Mouse (Mus musculus): ENCODE data around the gene Eif2b3. TPM values are rescaled to one million over a fixed set of nuclear protein-coding genes. Genes with fewer than 3 reads are reported as not detected.

Eif2b3 gene
- polyA plus RNA-seq, 1 experiment from 2014 or later = 44.1 TPM

- no peak overlapping the region for H3K27ac ChIP-seq (replicated peaks)
- H3K4me3 ChIP-seq = no peak overlapping the region
- H3K9me3 ChIP-seq = no peaks in the 10 kb centered on the region
- H3K36me3 ChIP-seq = peaks cover 22% of the 10 kb centered on the region
- H3K27me3 ChIP-seq = peaks cover 89% of the 10 kb centered on the region
- H3K4me2 ChIP-seq (replicated peaks) = no peak overlapping the region
- H3K9ac ChIP-seq (replicated peaks) = no peak overlapping the region
- 10% methylated on average over 4 of the region's 4 CpGs for WGBS
- ATAC-seq (ENCODE audit: low FRiP score, low read depth) = peak; percentile 82
- peaks cover 7% of the 10 kb centered on the region for H3K4me1 ChIP-seq
These were observed 43.6 kb downstream of the Eif2b3 start for GRCm38 (mm10) chr4:117062700-117063390.

- no peak overlapping the region for H3K4me3 ChIP-seq
- ATAC-seq (ENCODE audit: low FRiP score, low read depth) = no peak
- H3K36me3 ChIP-seq = peaks cover 67% of the 10 kb centered on the region
- H3K9ac ChIP-seq (replicated peaks) = no peak overlapping the region
- H3K27ac ChIP-seq (replicated peaks) = no peak overlapping the region
- WGBS = 96% methylated on average over 7 of the region's 7 CpGs
- no peak overlapping the region for H3K4me2 ChIP-seq (replicated peaks)
- H3K9me3 ChIP-seq = no peaks in the 10 kb centered on the region
- H3K27me3 ChIP-seq = peaks cover 71% of the 10 kb centered on the region
- no peaks in the 10 kb centered on the region for H3K4me1 ChIP-seq
These were observed 48.8 kb downstream of the Eif2b3 start for GRCm38 (mm10) chr4:117068035-117068434.

GRCm38 (mm10) chr4:117069647-117070046 is 50.4 kb downstream of the Eif2b3 start:
- H3K27ac ChIP-seq (replicated peaks) = no peak overlapping the region
- H3K4me2 ChIP-seq (replicated peaks) = no peak overlapping the region
- no peak for ATAC-seq (ENCODE audit: low FRiP score, low read depth)
- no peak overlapping the region for H3K4me3 ChIP-seq
- no peaks in the 10 kb centered on the region for H3K9me3 ChIP-seq
- WGBS = 95% methylated on average over 1 of the region's 1 CpGs
- no peak overlapping the region for H3K9ac ChIP-seq (replicated peaks)
- H3K36me3 ChIP-seq = peaks cover 77% of the 10 kb centered on the region
- peaks cover 60% of the 10 kb centered on the region for H3K27me3 ChIP-seq
- no peaks in the 10 kb centered on the region for H3K4me1 ChIP-seq

GRCm38 (mm10) chr4:117070624-117071023 is 51.4 kb downstream of the Eif2b3 start:
- 91% methylated on average over 4 of the region's 4 CpGs for WGBS
- peaks cover 52% of the 10 kb centered on the region for H3K27me3 ChIP-seq

GRCm38 (mm10) chr4:117071183-117071582 is 52.0 kb downstream of the Eif2b3 start:
- Histone ChIP-seq H3K36me3 (peaks cover 74% of the 10 kb centered on the region), H3K27ac (replicated peaks) (no peak overlapping the region)

More at GRCm38 (mm10) chr4:117070624-117071023, 51.4 kb downstream of the Eif2b3 start:
- ATAC-seq (ENCODE audit: low FRiP score, low read depth) = no peak
- H3K4me3 ChIP-seq = no peak overlapping the region
- no peaks in the 10 kb centered on the region for H3K9me3 ChIP-seq
- H3K36me3 ChIP-seq = peaks cover 75% of the 10 kb centered on the region
- H3K9ac ChIP-seq (replicated peaks) = no peak overlapping the region
- H3K27ac ChIP-seq (replicated peaks) = no peak overlapping the region
- no peak overlapping the region for H3K4me2 ChIP-seq (replicated peaks)
- H3K4me1 ChIP-seq = no peaks in the 10 kb centered on the region

GRCm38 (mm10) chr4:117087948-117088640 is 68.9 kb downstream of the Eif2b3 start:
- no peak for ATAC-seq (ENCODE audit: low FRiP score, low read depth)
- H3K4me1 ChIP-seq = no peaks in the 10 kb centered on the region
- no peaks in the 10 kb centered on the region for H3K9me3 ChIP-seq
- 80% methylated on average over 7 of the region's 7 CpGs for WGBS
- peaks cover 12% of the 10 kb centered on the region; the same call in 1 of the 2 replicates for H3K36me3 ChIP-seq
- no peak overlapping the region for H3K4me2 ChIP-seq (replicated peaks)
- H3K27me3 ChIP-seq = peaks cover 4% of the 10 kb centered on the region
- H3K27ac ChIP-seq (replicated peaks) = no peak overlapping the region
- no peak overlapping the region for H3K9ac ChIP-seq (replicated peaks)
- H3K4me3 ChIP-seq = no peak overlapping the region

More at GRCm38 (mm10) chr4:117071183-117071582, 52.0 kb downstream of the Eif2b3 start:
- Histone ChIP-seq H3K9ac (replicated peaks) (no peak overlapping the region), H3K4me1 (no peaks in the 10 kb centered on the region), H3K27me3 (peaks cover 46% of the 10 kb centered on the region), H3K4me3 (no peak overlapping the region), H3K4me2 (replicated peaks) (no peak overlapping the region), H3K9me3 (no peaks in the 10 kb centered on the region)
- 94% methylated on average over 5 of the region's 5 CpGs for WGBS
- ATAC-seq (ENCODE audit: low FRiP score, low read depth) = no peak

- no peak for ATAC-seq (ENCODE audit: low FRiP score, low read depth)
- WGBS = 86% methylated on average over 7 of the region's 7 CpGs
- H3K9ac ChIP-seq (replicated peaks) = no peak overlapping the region
These were observed 71.4 kb downstream of the Eif2b3 start for GRCm38 (mm10) chr4:117090586-117090985.

GRCm38 (mm10) chr4:117094626-117095361 is 75.6 kb downstream of the Eif2b3 start:
- no peak overlapping the region for H3K4me2 ChIP-seq (replicated peaks)
- no peaks in the 10 kb centered on the region for H3K36me3 ChIP-seq
- H3K4me3 ChIP-seq = no peak overlapping the region
- 74% methylated on average over 3 of the region's 3 CpGs for WGBS
- H3K27ac ChIP-seq (replicated peaks) = no peak overlapping the region
- ATAC-seq (ENCODE audit: low FRiP score, low read depth) = no peak
- H3K4me1 ChIP-seq = peaks cover 34% of the 10 kb centered on the region
- H3K9me3 ChIP-seq = no peaks in the 10 kb centered on the region
- peaks cover 56% of the 10 kb centered on the region for H3K27me3 ChIP-seq
- H3K9ac ChIP-seq (replicated peaks) = no peak overlapping the region

More at GRCm38 (mm10) chr4:117090586-117090985, 71.4 kb downstream of the Eif2b3 start:
- Histone ChIP-seq H3K27me3 (peaks cover 21% of the 10 kb centered on the region), H3K27ac (replicated peaks) (no peak overlapping the region), H3K4me1 (peaks cover 4% of the 10 kb centered on the region; the same call in 1 of the 2 replicates), H3K9me3 (no peaks in the 10 kb centered on the region), H3K36me3 (peaks cover 7% of the 10 kb centered on the region; the same call in 1 of the 2 replicates), H3K4me3 (no peak overlapping the region), H3K4me2 (replicated peaks) (no peak overlapping the region)

GRCm38 (mm10) chr4:117095551-117096452 is 76.6 kb downstream of the Eif2b3 start, which contains the start of gene Ptch2:
Gene Ptch2 (plus strand): TSS chr4:117096075.
- Histone ChIP-seq H3K36me3 (no peaks in the 10 kb centered on the region), H3K4me3 (peak within 1 kb of the TSS; percentile 57), H3K4me1 (peaks cover 34% of the 10 kb centered on the region), H3K9ac (replicated peaks) (peak within 1 kb of the TSS; percentile 65), H3K4me2 (replicated peaks) (peak within 1 kb of the TSS; percentile 91), H3K27ac (replicated peaks) (peak within 1 kb of the TSS; percentile 72), H3K27me3 (peaks cover 66% of the 10 kb centered on the region), H3K9me3 (no peaks in the 10 kb centered on the region)
- peak; percentile 81 for ATAC-seq (ENCODE audit: low FRiP score, low read depth)
- under 1% methylated on average over 50 of the region's 50 CpGs for WGBS

GRCm38 (mm10) chr4:117096666-117097065 is 77.5 kb downstream of the Eif2b3 start:
- Histone ChIP-seq H3K4me3 (peak overlapping the region; percentile 57), H3K9ac (replicated peaks) (peak overlapping the region; percentile 65), H3K9me3 (no peaks in the 10 kb centered on the region), H3K4me2 (replicated peaks) (peak overlapping the region; percentile 91), H3K27ac (replicated peaks) (peak overlapping the region; percentile 72), H3K27me3 (peaks cover 67% of the 10 kb centered on the region), H3K4me1 (peaks cover 34% of the 10 kb centered on the region), H3K36me3 (no peaks in the 10 kb centered on the region)
- ATAC-seq (ENCODE audit: low FRiP score, low read depth) = no peak
- 10% methylated on average over 5 of the region's 5 CpGs for WGBS

Data from midbrain, embryonic 12.5 days (tissue).